Mouse (Mus musculus) kidney, adult 11 months (tissue): ENCODE data around the gene Srsf7.

Experiments used
- DNase-seq: peaks from one replicate; pipeline ENCODE4 v3.0.0; 2022

Srsf7 gene

DNA sequence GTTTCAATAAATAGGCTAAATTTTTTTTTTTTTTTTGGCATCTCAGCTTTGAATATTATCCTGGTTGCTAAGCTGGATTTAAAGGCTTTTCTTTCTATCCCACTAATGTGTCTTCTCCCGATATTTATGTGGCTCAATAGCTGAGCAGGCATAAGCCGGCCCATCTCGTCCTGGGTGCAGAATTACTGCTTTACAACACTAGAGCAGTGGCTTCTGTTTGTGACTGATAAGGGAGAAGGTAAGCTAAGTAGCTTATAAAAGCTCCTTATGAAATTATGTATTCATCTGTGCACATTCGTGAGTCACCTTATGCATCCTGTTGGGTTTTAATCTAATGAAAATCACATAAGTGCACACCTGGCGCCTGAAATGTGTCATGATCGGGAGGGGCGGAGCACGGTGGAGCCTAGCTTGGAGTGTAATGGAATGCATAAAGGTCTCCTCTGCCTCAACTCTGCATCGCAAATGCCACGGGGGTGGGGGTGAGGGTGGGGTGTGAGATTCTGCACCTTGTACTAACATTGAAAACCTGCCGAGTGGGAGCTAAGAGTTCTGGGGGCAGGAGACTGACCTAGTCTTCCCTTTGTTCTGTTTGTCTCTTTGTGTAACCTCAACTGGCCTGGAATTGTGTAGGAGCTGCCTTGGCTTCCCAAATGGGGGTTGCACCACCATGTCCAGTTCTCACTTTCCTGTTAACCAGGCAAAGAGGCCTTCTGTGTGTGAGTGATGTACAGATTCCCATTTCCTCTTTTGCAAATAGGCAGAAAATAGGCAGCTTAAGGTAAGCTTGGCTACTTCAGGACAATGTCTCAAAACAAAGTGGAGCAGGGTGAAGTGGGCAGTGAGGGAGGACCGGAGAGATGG lies 54.1 kb downstream of the Srsf7 start:
- DNase-seq = no peak

DNA sequence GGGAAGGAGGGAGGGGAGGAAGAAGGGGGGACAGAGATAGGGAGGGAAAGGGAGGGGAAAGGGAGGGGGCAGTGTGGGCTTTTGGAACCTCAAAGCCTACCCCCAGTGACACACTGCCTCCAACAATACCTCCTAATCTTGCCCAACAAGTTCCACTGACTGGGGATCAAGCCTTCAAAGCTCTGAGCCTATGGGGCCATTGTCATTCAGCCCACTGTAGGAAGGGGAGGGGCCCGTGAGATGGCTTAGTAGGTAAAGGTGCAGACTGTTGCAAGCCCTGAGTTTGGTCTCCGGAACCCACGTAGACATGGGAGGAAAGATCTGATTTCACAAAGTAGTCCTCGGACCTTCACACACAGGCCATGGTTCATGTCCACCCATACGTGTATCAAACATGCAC lies 55.8 kb downstream of the Srsf7 start:
- DNase-seq = no peak
